Mouse (Mus musculus) liver, embryonic 14.5 days (tissue): ENCODE measurements at regions not wholly inside any gene's neighbourhood (a gene's known extent, or its start where the extent isn't known, plus 50 kb on each side); places are given as distances from the start of the nearest gene placed in this dataset.

ENCODE experiments used
- ATAC-seq: fragments of 200-750 bp; cut with Nextera tagmentation; 2 replicates; pipeline ENCODE4 v1.8.0; 2017; ENCODE audit warnings: moderate number of reproducible peaks, mild to moderate bottlenecking, moderate library complexity; ENCODE audit not compliant: insufficient read depth
- DNase-seq, 3 experiments: peaks; one replicate each; pipeline ENCODE4 v3.0.0-alpha.2; 2012 to 2013; ENCODE audit warnings: low read depth in 3 of 3, low spot score in 3 of 3
- H3K27ac ChIP-seq: fragments of 300-500 bp; sonication (generic); 2 replicates; pipeline ENCODE4 v1.5.1; 2014; ENCODE audit warnings: moderate library complexity, mild to moderate bottlenecking, control low read depth, inconsistent platforms
- H3K27me3 ChIP-seq: fragments of 300-500 bp; sonication (generic); 2 replicates; pipeline ENCODE4 v1.6.1; 2014; ENCODE audit warnings: mild to moderate bottlenecking, low read length, moderate library complexity; ENCODE audit not compliant: control insufficient read depth, insufficient read depth
- H3K36me3 ChIP-seq: fragments of 300-500 bp; sonication (generic); replicated peaks from 2 replicates; pipeline ENCODE4 v1.6.1; 2014; ENCODE audit warnings: low read depth; ENCODE audit not compliant: control insufficient read depth, insufficient read depth
- H3K4me1 ChIP-seq, 2 experiments: fragments of 200-500 bp in 1 of 2; fragments of 300-500 bp in 1 of 2; sonication (generic) in 1 of 2; replicated peaks; 2 replicates each; pipeline ENCODE4 v1.6.1; 2012 to 2014; ENCODE audit warnings: antibody characterized with exemption in 1 of 2, inconsistent platforms in 1 of 2, low read length in 1 of 2; ENCODE audit not compliant: control insufficient read depth in 2 of 2, insufficient read depth in 2 of 2
- H3K4me2 ChIP-seq: fragments of 300-500 bp; sonication (generic); 2 replicates; pipeline ENCODE4 v1.6.1; 2014; ENCODE audit warnings: low read depth, mild to moderate bottlenecking, control low read depth, moderate library complexity
- H3K4me3 ChIP-seq, 2 experiments: fragments of 200-500 bp in 1 of 2; fragments of 300-500 bp in 1 of 2; sonication (generic) in 1 of 2; 2 replicates each; pipeline ENCODE4 v1.5.1; 2012 to 2014; ENCODE audit warnings: low read depth in 2 of 2, low read length in 2 of 2, mild to moderate bottlenecking in 2 of 2, control low read depth in 1 of 2, inconsistent platforms in 1 of 2, moderate library complexity in 1 of 2; ENCODE audit not compliant: insufficient read depth in 1 of 2
- H3K9ac ChIP-seq: fragments of 300-500 bp; sonication (generic); replicated peaks from 2 replicates; pipeline ENCODE4 v1.6.1; 2014; ENCODE audit warnings: mild to moderate bottlenecking, control low read depth, moderate library complexity
- H3K9me3 ChIP-seq: fragments of 300-500 bp; sonication (generic); 2 replicates; pipeline ENCODE4 v1.6.1; 2016; ENCODE audit warnings: low read length, mixed read lengths; ENCODE audit not compliant: control insufficient read depth
- CTCF ChIP-seq: IDR thresholded peaks from 2 replicates; pipeline ENCODE4 v1.5.1; 2016; ENCODE audit warnings: antibody characterized with exemption, low read depth, control low read depth
- EP300 ChIP-seq: IDR thresholded peaks from 2 replicates; pipeline ENCODE4 v1.6.1; 2016; ENCODE audit warnings: antibody characterized with exemption, low read depth
- WGBS: fragments of 180-500 bp; shearing (Covaris S2); extraction: QIAGEN DNeasy Blood & Tissue Kit; methylation state at CpG from one replicate; pipeline ENCODE4 v1.1.7; 2014; ENCODE audit not compliant: insufficient replicate concordance; 5-methylcytosine and 5-hydroxymethylcytosine counted together

- DNase-seq (no peak), ATAC-seq (no peak)
- no peak overlapping the region for H3K27ac ChIP-seq
- no peak overlapping the region for H3K9ac ChIP-seq
- TF ChIP-seq CTCF (no peak), EP300 (no peak)
- 52% methylated on average over 5 of the region's 5 CpGs for WGBS
- no peaks in the 10 kb centered on the region; the same call in 1 of the 2 replicates for H3K9me3 ChIP-seq
- no peak overlapping the region for H3K4me3 ChIP-seq
- H3K27me3 ChIP-seq: no peaks in the 10 kb centered on the region
- H3K4me1 ChIP-seq: no peaks in the 10 kb centered on the region
- H3K36me3 ChIP-seq: no peaks in the 10 kb centered on the region
- H3K4me2 ChIP-seq: no peak overlapping the region
Observed at GRCm38 (mm10) chr12:106839618-106840017, 648.8 kb upstream of the 3110018I06Rik start.

- Histone ChIP-seq H3K36me3 (no peaks in the 10 kb centered on the region), H3K4me3 (no peak overlapping the region), H3K9ac (no peak overlapping the region), H3K4me2 (no peak overlapping the region), H3K4me1 (no peaks in the 10 kb centered on the region), H3K9me3 (no peaks in the 10 kb centered on the region; the same call in 1 of the 2 replicates), H3K27ac (no peak overlapping the region), H3K27me3 (no peaks in the 10 kb centered on the region)
- 63% methylated on average over 9 of the region's 9 CpGs for WGBS
- no peak for DNase-seq
- TF ChIP-seq CTCF: no peak
- no peak for TF ChIP-seq EP300
- no peak for ATAC-seq
Observed at GRCm38 (mm10) chr12:106840150-106840651, 648.2 kb upstream of the 3110018I06Rik start.

GRCm38 (mm10) chr12:106841996-106842395 lies 646.4 kb upstream of the 3110018I06Rik start:
- Histone ChIP-seq H3K27ac (no peak overlapping the region), H3K9me3 (no peaks in the 10 kb centered on the region; the same call in 1 of the 2 replicates), H3K4me3 (no peak overlapping the region), H3K27me3 (no peaks in the 10 kb centered on the region), H3K36me3 (no peaks in the 10 kb centered on the region), H3K9ac (no peak overlapping the region), H3K4me2 (no peak overlapping the region), H3K4me1 (no peaks in the 10 kb centered on the region)
- ATAC-seq: no peak
- no peak for DNase-seq
- WGBS: 55% methylated on average over 8 of the region's 8 CpGs
- no peak for TF ChIP-seq CTCF
- TF ChIP-seq EP300: no peak

- TF ChIP-seq EP300: no peak
- TF ChIP-seq CTCF: no peak
- 54% methylated on average over 8 of the region's 8 CpGs for WGBS
- Histone ChIP-seq H3K9me3 (no peaks in the 10 kb centered on the region; the same call in 1 of the 2 replicates), H3K4me1 (no peaks in the 10 kb centered on the region), H3K27ac (no peak overlapping the region), H3K9ac (no peak overlapping the region), H3K27me3 (no peaks in the 10 kb centered on the region), H3K36me3 (no peaks in the 10 kb centered on the region), H3K4me3 (no peak overlapping the region), H3K4me2 (no peak overlapping the region)
- ATAC-seq (no peak), DNase-seq (no peak)
Observed at GRCm38 (mm10) chr12:106842396-106842795, 646.0 kb upstream of the 3110018I06Rik start.

- H3K27me3 ChIP-seq: no peaks in the 10 kb centered on the region
- H3K27ac ChIP-seq: no peak overlapping the region
- ATAC-seq (no peak), DNase-seq (no peak)
- no peaks in the 10 kb centered on the region for H3K9me3 ChIP-seq
- H3K4me3 ChIP-seq: no peak overlapping the region
- H3K4me2 ChIP-seq: no peak overlapping the region
- no peaks in the 10 kb centered on the region for H3K36me3 ChIP-seq
- no peak overlapping the region for H3K9ac ChIP-seq
- no peak for TF ChIP-seq EP300
- no peak for TF ChIP-seq CTCF
- no peaks in the 10 kb centered on the region for H3K4me1 ChIP-seq
- 49% methylated on average over 4 of the region's 4 CpGs for WGBS
Observed at GRCm38 (mm10) chr12:106851666-106852065, 636.8 kb upstream of the 3110018I06Rik start.
